Mouse (Mus musculus) liver, adult (tissue): ENCODE data around the gene Rras2.

Source experiments
- GATA4 ChIP-seq: IDR thresholded peaks from 2 replicates; pipeline ENCODE4 v1.6.1; 2014; ENCODE audit warnings: mild to moderate bottlenecking, low read length; ENCODE audit not compliant: insufficient replicate concordance

Rras2 gene

GRCm38 (mm10) chr7:114087986-114088385 lies 29.6 kb downstream of the Rras2 start:
- TF ChIP-seq GATA4, result no peak

- no peak for TF ChIP-seq GATA4
These were observed 30.2 kb downstream of the Rras2 start for GRCm38 (mm10) chr7:114087341-114087740.

DNA sequence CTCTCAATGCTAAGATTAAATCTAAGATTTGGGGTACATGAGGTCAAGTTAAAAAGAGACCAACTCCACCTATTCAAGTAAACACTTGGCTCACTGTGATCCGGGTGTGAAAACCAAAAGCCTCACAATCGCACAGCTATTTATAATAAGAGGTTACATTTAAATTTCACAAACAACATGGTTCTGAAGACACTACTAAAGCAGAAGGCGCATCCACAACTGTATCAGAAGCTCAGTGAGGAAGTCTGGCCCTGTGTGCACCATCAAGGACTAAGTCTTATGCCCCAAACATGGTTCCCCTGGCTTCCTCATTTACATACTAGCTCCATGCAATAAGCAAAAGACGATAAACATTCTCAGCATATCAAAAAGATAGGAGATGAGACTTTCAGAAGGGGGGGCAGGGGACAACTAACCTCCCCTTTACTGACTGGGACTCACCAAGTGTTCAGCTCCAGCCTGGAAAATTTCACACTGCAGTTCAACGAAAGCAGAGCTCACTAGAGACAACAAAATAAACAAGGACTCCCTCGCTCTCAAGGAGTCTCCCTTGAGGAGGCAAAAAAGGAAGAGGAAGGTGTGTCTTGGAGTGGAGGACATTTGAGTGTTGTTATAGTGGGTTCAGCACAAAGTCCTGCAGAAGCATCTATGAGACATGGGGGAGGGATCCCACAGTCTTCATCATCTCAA lies 31.4 kb downstream of the Rras2 start:
- no peak for TF ChIP-seq GATA4

GRCm38 (mm10) chr7:114083760-114084159 lies 33.8 kb downstream of the Rras2 start:
- no peak for TF ChIP-seq GATA4

DNA sequence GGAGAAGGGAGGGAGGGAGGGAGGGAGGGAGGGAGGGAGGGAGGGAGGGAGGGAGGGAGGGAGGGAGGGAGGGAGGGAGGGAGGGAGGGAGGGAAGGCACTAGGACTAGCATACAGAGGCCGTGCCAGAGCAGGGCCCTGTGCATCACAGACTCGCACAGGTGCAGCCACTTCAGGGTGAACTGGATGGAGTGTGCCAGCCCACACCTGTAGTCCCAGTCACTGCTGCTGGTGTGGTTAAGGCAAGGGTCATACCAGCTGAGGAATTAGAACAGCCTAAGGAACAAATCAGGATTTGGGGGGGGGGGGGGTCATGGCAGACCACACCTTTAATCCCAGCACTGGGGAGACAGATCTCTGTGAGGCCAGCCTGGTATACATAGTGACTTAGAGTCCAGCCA lies 34.5 kb downstream of the Rras2 start:
- TF ChIP-seq GATA4, result no peak

- TF ChIP-seq GATA4, result no peak
These were observed 35.8 kb downstream of the Rras2 start for GRCm38 (mm10) chr7:114081633-114082420.

DNA sequence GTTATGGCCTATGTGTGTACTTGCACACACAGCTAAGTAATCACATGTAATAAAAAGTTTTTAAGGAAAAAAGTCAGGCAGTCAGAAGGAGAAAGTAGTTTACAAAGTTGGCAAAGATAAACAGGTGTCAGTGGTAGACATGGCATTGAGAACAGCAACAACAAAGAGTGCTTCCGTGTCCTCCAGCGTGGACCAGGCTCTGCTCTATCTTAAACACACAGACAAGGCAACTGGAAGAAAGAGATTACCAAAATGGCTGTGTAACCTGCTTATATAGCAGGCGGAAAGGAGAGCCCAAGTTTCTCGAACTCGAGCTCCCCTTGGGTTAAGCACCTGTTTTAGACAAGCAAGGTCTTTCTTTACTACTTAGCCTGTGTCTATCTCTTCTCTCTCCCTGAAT lies 37.3 kb downstream of the Rras2 start:
- no peak for TF ChIP-seq GATA4

GRCm38 (mm10) chr7:114079343-114079742 lies 38.2 kb downstream of the Rras2 start:
- TF ChIP-seq GATA4, result no peak

DNA sequence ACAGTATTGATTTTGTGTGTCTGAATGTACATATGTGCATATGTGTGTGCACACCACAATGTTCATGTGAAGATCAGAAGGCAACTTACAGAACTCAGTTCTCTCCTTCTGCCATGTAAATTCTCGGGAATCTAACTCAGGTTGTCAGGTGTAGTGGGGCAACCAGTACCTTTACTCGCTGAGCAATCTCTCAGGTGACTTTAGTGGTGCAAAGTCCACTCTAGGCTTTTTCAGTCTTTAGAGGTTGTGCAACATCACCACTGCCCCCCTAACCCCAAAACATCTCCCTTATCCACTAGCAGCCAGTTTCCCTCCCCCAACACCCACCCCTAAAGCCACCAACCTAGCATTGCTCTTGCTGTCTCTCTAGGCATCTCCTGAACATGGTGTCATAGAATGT lies 43.0 kb downstream of the Rras2 start:
- no peak for TF ChIP-seq GATA4

- TF ChIP-seq GATA4, result no peak
These were observed 43.4 kb downstream of the Rras2 start for GRCm38 (mm10) chr7:114074133-114074532.

- TF ChIP-seq GATA4, result no peak
These were observed 45.5 kb downstream of the Rras2 start for GRCm38 (mm10) chr7:114071851-114072616.

DNA sequence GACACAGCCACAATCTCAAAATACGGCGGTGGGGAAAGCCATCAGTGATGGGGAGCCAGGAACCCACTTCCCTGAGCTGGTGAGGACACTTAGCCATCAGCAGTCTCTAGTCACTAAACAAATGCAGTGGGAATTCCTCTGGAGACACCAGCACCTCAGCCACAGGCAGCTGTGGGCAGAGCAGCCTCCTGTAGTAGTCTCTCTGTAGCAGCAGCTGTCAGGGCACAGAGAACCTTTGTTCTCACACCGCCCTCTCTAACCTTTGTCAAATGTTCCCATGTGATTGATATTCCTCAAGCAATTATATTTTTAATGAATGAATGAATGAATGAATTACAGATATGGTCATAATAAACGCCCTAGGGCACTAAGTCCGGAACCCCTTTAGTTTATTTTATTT lies 46.2 kb downstream of the Rras2 start:
- TF ChIP-seq GATA4, result no peak

DNA sequence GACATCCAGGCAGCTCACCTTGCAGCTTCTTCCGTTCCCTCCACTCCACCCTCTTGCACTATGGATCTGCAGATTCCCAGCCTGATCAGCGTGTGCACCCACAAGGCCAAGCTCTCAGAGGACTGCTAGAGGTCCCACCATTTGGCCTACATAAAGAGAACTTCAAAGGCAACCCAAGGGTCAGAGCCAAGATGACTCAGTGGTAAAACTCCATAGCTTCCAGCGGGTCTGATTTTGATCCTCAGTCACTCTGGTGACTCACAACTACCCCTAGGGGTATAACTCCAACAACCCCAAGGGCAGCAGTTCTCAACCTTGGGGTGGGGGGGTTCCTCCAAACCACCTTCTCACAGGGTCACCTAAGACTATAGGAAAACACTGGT lies 47.1 kb downstream of the Rras2 start:
- TF ChIP-seq GATA4, result no peak

- TF ChIP-seq GATA4, result no peak
These were observed 47.7 kb downstream of the Rras2 start for GRCm38 (mm10) chr7:114069726-114070457.

- no peak for TF ChIP-seq GATA4
These were observed 48.5 kb downstream of the Rras2 start for GRCm38 (mm10) chr7:114068956-114069533.

DNA sequence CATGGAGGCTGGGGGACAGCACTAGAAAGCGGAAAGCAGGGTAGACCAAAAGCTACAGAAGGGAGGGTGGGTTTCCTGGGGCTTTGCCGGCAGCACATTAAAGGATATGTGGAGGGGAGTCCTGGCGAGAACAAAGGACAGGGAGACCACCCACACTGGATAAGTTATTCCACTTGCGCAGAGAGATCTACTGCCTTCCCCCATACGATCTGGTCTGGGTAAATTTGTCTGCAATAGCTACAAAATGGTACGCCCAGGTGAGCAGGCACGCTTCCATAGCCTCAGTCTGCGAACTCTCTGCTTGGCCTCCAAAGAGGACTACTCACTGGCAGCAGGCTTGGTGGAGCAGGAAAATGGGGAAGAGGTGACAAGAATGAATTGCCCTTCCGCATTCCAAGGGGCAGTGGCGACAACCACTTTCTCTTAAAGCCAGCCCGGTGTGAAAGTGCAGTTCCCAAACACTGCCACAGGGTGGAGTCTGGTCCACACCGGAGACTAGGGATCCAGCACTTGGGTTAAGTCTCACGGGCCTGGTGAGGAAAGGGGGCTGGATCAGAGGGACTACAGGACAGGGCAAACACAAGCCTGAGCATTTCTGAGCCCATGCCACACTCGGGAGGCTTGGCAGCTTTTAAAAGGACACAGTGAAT lies 50.9 kb downstream of the Rras2 start:
- no peak for TF ChIP-seq GATA4
